Mouse (Mus musculus) cerebellum, adult 8-10 months (tissue): Measurements from ENCODE around the gene Klk1b11.
"Not testable (repeated sequence)": the region's sequence is repeated elsewhere in the genome, so short reads cannot be mapped to it uniquely, and the experiment has no call there.

Source experiments
- DNase-seq: peaks from one replicate; pipeline ENCODE4 v3.0.0; 2022

Gene Klk1b11

GRCm38 (mm10) chr7:43995577-43995976 is at the start of gene Klk1b11:
Klk1b11 (plus strand) TSS chr7:43995877.
- DNase-seq: not testable (repeated sequence)

- DNase-seq: no peak
Observed at GRCm38 (mm10) chr7:43950364-43950763, 45.3 kb upstream of the Klk1b11 start, which contains the start of gene Klk1b8. Klk1b8 (plus strand) TSS chr7:43950664.

- no peak for DNase-seq
Observed at GRCm38 (mm10) chr7:43952703-43953102, 43.0 kb upstream of the Klk1b11 start.

- DNase-seq: no peak
Observed at GRCm38 (mm10) chr7:43966451-43966850, 29.2 kb upstream of the Klk1b11 start, which contains the start of gene Klk1b1. Klk1b1 (plus strand) TSS chr7:43966751.

GRCm38 (mm10) chr7:43967058-43967457 is 28.6 kb upstream of the Klk1b11 start:
- no peak for DNase-seq

GRCm38 (mm10) chr7:43967612-43968011 is 28.1 kb upstream of the Klk1b11 start:
- DNase-seq: no peak

GRCm38 (mm10) chr7:43975761-43976160 is 19.9 kb upstream of the Klk1b11 start, which contains the start of gene Klk1b9:
Klk1b9 (plus strand) TSS chr7:43976061.
- not testable (repeated sequence) for DNase-seq

- DNase-seq: no peak
Observed at GRCm38 (mm10) chr7:43985657-43986056, 10.0 kb upstream of the Klk1b11 start.

GRCm38 (mm10) chr7:43994821-43995220 is 856 bp upstream of the Klk1b11 start:
- DNase-seq: not testable (repeated sequence)

- DNase-seq: no peak
Observed at GRCm38 (mm10) chr7:44004847-44005246, 9.2 kb downstream of the Klk1b11 start.

GRCm38 (mm10) chr7:44011868-44012267 is 16.2 kb downstream of the Klk1b11 start, which contains the start of gene Klk1b26:
Klk1b26 (plus strand) TSS chr7:44012168.
- DNase-seq: not testable (repeated sequence)

GRCm38 (mm10) chr7:44014666-44015065 is 19.0 kb downstream of the Klk1b11 start:
- DNase-seq: not testable (repeated sequence)

- no peak for DNase-seq
Observed at GRCm38 (mm10) chr7:44015071-44015470, 19.4 kb downstream of the Klk1b11 start.
